Mouse (Mus musculus): ENCODE data around the gene Fgf4. TPM values are rescaled to one million over a fixed set of nuclear protein-coding genes. Genes with fewer than 3 reads are reported as not detected.

Gene Fgf4
- total RNA-seq, 2 experiments from 2014 or later = not detected

GRCm38 (mm10) chr7:144906708-144907397, 59.7 kb downstream of the Fgf4 start:
- DNase-seq (ENCODE audit: extremely low spot score in 1 of 2, low spot score in 1 of 2) = peak; percentile 56 to 75

DNA sequence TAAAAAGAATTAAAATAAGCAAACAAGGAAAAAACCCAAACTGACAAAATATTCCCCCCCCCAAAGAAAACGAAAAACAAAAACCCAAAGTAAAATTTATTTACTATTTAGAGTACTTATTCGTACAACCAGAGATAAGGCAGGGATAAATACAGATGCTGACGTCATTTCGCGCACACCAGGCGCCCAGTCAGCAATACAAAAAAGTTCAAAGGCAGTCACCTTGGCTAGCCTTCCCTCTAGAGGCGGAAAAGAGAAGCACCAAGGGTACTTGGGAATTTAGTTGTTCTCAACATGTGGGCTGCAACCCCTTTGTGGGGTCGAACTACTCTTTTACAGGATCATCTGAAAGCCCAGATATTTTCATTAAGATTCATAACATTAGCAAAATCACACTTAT, 60.6 kb downstream of the Fgf4 start:
- no peak for DNase-seq (ENCODE audit: extremely low spot score in 1 of 2, low spot score in 1 of 2)

- no peak for DNase-seq (ENCODE audit: extremely low spot score in 1 of 2, low spot score in 1 of 2)
These were observed 61.5 kb downstream of the Fgf4 start for GRCm38 (mm10) chr7:144908705-144909104.

DNA sequence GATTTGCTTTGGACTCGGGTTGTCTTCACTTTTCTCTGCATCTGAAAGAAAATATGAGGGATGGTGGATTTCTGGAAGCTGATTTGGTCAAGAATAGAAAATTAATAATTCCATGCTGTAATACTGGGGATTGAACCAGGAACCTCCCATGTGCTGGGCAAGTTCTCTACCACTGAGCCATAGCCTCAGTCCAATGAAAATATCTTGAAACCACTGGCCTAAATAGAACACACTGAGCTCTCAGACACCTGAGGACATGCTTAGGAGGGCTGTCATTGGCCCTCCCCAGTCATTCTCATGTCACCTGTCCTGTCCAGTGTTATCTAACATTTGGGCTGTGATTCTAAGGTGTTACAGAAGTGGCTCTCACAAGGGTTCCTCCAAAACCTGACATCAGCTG, 64.0 kb downstream of the Fgf4 start:
- DNase-seq (ENCODE audit: extremely low spot score in 1 of 2, low spot score in 1 of 2) = no peak

GRCm38 (mm10) chr7:144912897-144913296, 65.7 kb downstream of the Fgf4 start:
- DNase-seq (ENCODE audit: extremely low spot score in 1 of 2, low spot score in 1 of 2) = no peak

- peak; percentile 70 to 71 for DNase-seq (ENCODE audit: extremely low spot score in 1 of 2, low spot score in 1 of 2)
These were observed 67.3 kb downstream of the Fgf4 start for GRCm38 (mm10) chr7:144914296-144914947.

Other genes with a start within 250 kb of the Fgf4 start
- 1 to 10 TPM; 2.4 to 4.6 TPM for gene Ano1, start 95.4 kb upstream of the Fgf4 start, total RNA-seq (2021)
- gene Fgf3, start 9.3 kb upstream of the Fgf4 start, total RNA-seq (2021) = not detected
- gene Fgf15, start 49.2 kb downstream of the Fgf4 start, total RNA-seq (2021) = not detected
- 10 to 100 TPM; 23.7 to 25.8 TPM for gene LTO1, start 67.7 kb downstream of the Fgf4 start, total RNA-seq (2021)
- 10 to 100 TPM; 52.4 to 53.8 TPM for gene Ccnd1, start 92.6 kb downstream of the Fgf4 start, total RNA-seq (2021)